Mouse (Mus musculus): ENCODE results near the gene Srebf2.

GRCm38 (mm10) chr15:82213222-82213621 lies 66.2 kb downstream of the Srebf2 start:
- no peak for TF ChIP-seq CTCF (IDR thresholded peaks at IDR 0.05; ENCODE audit: low read depth, low read length)
- no peak for TF ChIP-seq EP300 (IDR thresholded peaks at IDR 0.05; ENCODE audit: insufficient read depth, low read depth, low read length)

Data from ES-Bruce4 (cell line).